Mouse (Mus musculus) liver, embryonic 16.5 days (tissue): Measurements from ENCODE around the gene Nprl3. TPM values are rescaled to one million over a fixed set of nuclear protein-coding genes. Genes with fewer than 3 reads are reported as not detected.

Experiments used
- ATAC-seq: fragments of 200-750 bp; cut with Nextera tagmentation; 2 replicates; pipeline ENCODE4 v1.8.0; 2017; ENCODE audit warnings: low read depth, mild to moderate bottlenecking, moderate number of reproducible peaks, moderate library complexity
- H3K27ac ChIP-seq: fragments of 300-500 bp; sonication (generic); 2 replicates; pipeline ENCODE4 v1.5.1; 2014; ENCODE audit warnings: mild to moderate bottlenecking, low read length
- H3K27me3 ChIP-seq: fragments of 300-500 bp; sonication (generic); 2 replicates; pipeline ENCODE4 v1.6.1; 2014; ENCODE audit warnings: low read depth, low read length, mixed read lengths; ENCODE audit not compliant: control insufficient read depth, insufficient read depth
- H3K36me3 ChIP-seq: fragments of 300-500 bp; sonication (generic); 2 replicates; pipeline ENCODE4 v1.6.1; 2014; ENCODE audit warnings: mild to moderate bottlenecking; ENCODE audit not compliant: control insufficient read depth, insufficient read depth
- H3K4me1 ChIP-seq: fragments of 300-500 bp; sonication (generic); 2 replicates; pipeline ENCODE4 v1.6.1; 2014; ENCODE audit warnings: low read depth, low read length, mixed read lengths; ENCODE audit not compliant: control insufficient read depth
- H3K4me2 ChIP-seq: fragments of 300-500 bp; sonication (generic); 2 replicates; pipeline ENCODE4 v1.6.1; 2014; ENCODE audit warnings: low read depth, low read length, mixed read lengths
- H3K4me3 ChIP-seq: fragments of 300-500 bp; sonication (generic); 2 replicates; pipeline ENCODE4 v1.5.1; 2014; ENCODE audit warnings: low read depth, mild to moderate bottlenecking, low read length
- H3K9ac ChIP-seq: fragments of 300-500 bp; sonication (generic); 2 replicates; pipeline ENCODE4 v1.6.1; 2014; ENCODE audit warnings: low read depth, low read length
- H3K9me3 ChIP-seq: fragments of 300-500 bp; sonication (generic); replicated peaks from 2 replicates; pipeline ENCODE4 v1.6.1; 2016; ENCODE audit warnings: low read length; ENCODE audit not compliant: control insufficient read depth
- WGBS: fragments of 180-500 bp; shearing (Covaris S2); extraction: QIAGEN DNeasy Blood & Tissue Kit; methylation state at CpG from one replicate; pipeline ENCODE4 v1.1.7; 2014; ENCODE audit not compliant: insufficient replicate concordance; 5-methylcytosine and 5-hydroxymethylcytosine counted together
- polyA plus RNA-seq: library from polyadenylated mRNA; unstranded; fragments of >200 nt; fragmentation: Nextera tagmentation; extraction: Ambion mirVana; gene quantifications from 2 replicates; pipeline ENCODE4 v1.2.1, GENCODE M21; 2015

Nprl3 gene
- polyA plus RNA-seq, 1 experiment from 2014 or later: 30.8 TPM

DNA sequence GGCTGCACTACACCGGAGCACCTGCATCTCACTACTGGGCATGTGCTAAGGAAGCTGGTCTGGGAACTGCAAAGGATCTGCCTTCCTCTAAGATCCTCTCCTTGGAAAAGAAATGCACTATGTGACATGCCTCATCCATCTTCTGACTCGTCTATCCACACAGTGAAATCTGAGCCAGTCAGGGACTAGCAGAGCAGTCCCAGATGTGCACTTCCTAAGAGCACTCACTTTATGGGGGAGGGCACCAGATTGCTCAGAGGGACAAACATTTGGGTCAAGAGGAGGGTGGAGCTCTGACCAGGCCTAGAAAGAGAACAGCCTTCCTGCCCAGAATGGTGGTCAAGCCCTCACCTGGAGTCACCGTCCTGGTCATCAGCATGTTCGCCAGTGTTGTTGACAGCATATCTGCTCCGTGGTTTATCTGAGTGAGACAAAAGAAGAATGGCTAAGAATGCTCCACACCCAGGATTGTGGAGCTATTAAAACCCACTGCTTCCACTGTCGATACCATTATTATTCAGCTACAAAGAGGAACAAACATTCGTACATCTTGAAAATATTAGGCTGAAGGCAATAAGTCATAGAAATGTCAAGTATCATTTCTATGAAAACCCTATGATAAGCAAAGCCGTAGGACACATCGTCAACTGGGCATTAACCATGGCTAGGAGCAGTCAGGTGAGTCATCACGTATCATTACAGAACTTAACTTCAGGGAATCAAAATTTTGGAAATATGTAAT, 4.7 kb downstream of the Nprl3 start:
- Histone ChIP-seq H3K27ac (peak overlapping the region; percentile 81), H3K4me1 (peaks cover 47% of the 10 kb centered on the region)
- ATAC-seq: no peak

DNA sequence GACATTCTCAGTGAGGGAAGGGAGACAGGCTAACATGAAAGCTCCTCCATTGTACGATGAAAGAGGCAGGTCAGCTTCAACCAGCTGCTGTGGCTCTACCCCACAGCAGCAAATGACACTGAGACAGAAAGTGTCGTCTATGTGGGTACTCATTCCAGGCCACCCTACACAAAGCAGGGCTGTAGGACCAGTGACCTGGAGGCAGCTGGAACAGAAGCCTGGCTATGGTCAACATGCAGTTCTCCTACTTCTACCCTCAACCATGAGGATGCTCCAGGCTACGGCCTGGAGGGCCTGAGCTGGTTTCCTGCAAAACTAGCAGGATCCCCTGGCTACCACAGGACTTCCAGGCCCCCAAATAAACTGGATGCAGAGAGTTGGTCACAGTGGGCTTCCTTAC, 10.9 kb downstream of the Nprl3 start:
- Histone ChIP-seq H3K4me2 (peak overlapping the region; percentile 44), H3K4me1 (peaks cover 59% of the 10 kb centered on the region), H3K27me3 (no peaks in the 10 kb centered on the region), H3K9ac (peak overlapping the region; percentile 69), H3K9me3 (no peaks in the 10 kb centered on the region), H3K4me3 (peak overlapping the region; percentile 2; the same call in 1 of the 2 replicates), H3K36me3 (peaks cover 12% of the 10 kb centered on the region), H3K27ac (peak overlapping the region; percentile 97)
- no peak; the same call in 1 of the 2 replicates for ATAC-seq
- WGBS: 40% methylated on average over 3 of the region's 3 CpGs

More for the DNA sequence above, 4.7 kb downstream of the Nprl3 start:
- peak overlapping the region; percentile 40; the same call in 1 of the 2 replicates for H3K9ac ChIP-seq
- H3K36me3 ChIP-seq: peaks cover 5% of the 10 kb centered on the region; the same call in 1 of the 2 replicates
- 81% methylated on average over 10 of the region's 10 CpGs for WGBS
- no peaks in the 10 kb centered on the region for H3K27me3 ChIP-seq
- no peaks in the 10 kb centered on the region for H3K9me3 ChIP-seq
- no peak overlapping the region for H3K4me3 ChIP-seq
- no peak overlapping the region for H3K4me2 ChIP-seq

DNA sequence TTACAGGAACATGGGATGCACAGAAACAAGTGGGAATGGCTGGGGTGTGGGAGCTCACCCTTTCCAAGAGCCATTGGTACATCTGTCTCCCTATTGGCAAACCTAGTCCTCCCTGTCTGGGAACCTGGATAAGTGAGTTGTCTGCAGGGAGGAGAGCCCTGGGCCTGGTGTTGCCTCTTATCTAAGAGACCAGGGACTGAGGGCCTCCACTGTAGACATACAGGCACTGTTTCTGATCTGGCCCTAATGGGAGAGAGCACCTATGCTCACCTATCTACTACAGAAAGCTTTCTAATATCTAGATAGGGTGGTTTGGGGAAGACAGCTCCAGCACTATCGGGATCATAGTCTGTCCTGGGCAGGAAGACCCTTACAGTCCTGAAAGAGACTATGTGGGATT, 11.4 kb downstream of the Nprl3 start:
- Histone ChIP-seq H3K4me2 (peak overlapping the region; percentile 50), H3K4me1 (peaks cover 63% of the 10 kb centered on the region)

DNA sequence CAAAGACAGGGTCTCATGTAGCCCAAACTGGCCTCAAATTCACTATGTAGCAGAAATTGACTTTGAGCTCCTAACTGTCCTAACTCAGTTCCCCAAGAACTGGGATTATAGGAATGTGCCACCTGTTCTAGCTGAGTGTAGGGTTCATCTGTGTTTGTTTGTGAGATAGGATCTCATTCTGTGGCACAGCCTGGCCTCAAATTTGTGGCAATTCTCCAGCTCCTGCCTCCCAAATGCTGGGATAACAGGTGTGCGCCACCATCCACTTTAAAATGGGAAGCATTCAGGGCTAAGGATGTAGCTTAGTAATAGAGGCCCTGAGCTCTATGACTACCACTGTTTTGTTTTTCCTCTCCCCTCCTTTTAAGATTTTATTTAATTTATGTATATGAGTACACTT, 14.4 kb downstream of the Nprl3 start:
- peak overlapping the region; percentile 7 for H3K9ac ChIP-seq
- H3K27ac ChIP-seq: peak overlapping the region; percentile 97
- peaks cover 80% of the 10 kb centered on the region for H3K4me1 ChIP-seq
- no peak for ATAC-seq
- H3K9me3 ChIP-seq: no peaks in the 10 kb centered on the region
- 94% methylated on average over 1 of the region's 1 CpGs for WGBS
- H3K36me3 ChIP-seq: peaks cover 19% of the 10 kb centered on the region
- H3K4me3 ChIP-seq: no peak overlapping the region
- no peaks in the 10 kb centered on the region for H3K27me3 ChIP-seq
- H3K4me2 ChIP-seq: no peak overlapping the region

More for the DNA sequence above, 11.4 kb downstream of the Nprl3 start:
- peak; percentile 99 for ATAC-seq
- peaks cover 12% of the 10 kb centered on the region for H3K36me3 ChIP-seq
- no peaks in the 10 kb centered on the region for H3K27me3 ChIP-seq
- H3K9ac ChIP-seq: peak overlapping the region; percentile 69
- H3K9me3 ChIP-seq: no peaks in the 10 kb centered on the region
- H3K4me3 ChIP-seq: peak overlapping the region; percentile 15; the same call in 1 of the 2 replicates
- peak overlapping the region; percentile 97 for H3K27ac ChIP-seq
- WGBS: 19% methylated on average over 1 of the region's 1 CpGs

GRCm38 (mm10) chr11:32250880-32251763, 16.4 kb downstream of the Nprl3 start:
- Histone ChIP-seq H3K27ac (peak overlapping the region; percentile 97), H3K4me3 (peak overlapping the region; percentile 26; the same call in 1 of the 2 replicates), H3K4me1 (peaks cover 85% of the 10 kb centered on the region), H3K4me2 (peak overlapping the region; percentile 43), H3K27me3 (no peaks in the 10 kb centered on the region), H3K36me3 (peaks cover 25% of the 10 kb centered on the region), H3K9me3 (no peaks in the 10 kb centered on the region), H3K9ac (peak overlapping the region; percentile 68)
- WGBS: 52% methylated on average over 8 of the region's 8 CpGs
- ATAC-seq: peak; percentile 98

GRCm38 (mm10) chr11:32248350-32248749, 19.2 kb downstream of the Nprl3 start:
- Histone ChIP-seq H3K4me1 (peaks cover 87% of the 10 kb centered on the region), H3K27ac (peak overlapping the region; percentile 96), H3K9ac (peak overlapping the region; percentile 55), H3K4me3 (no peak overlapping the region), H3K27me3 (no peaks in the 10 kb centered on the region), H3K36me3 (peaks cover 19% of the 10 kb centered on the region), H3K9me3 (no peaks in the 10 kb centered on the region), H3K4me2 (peak overlapping the region; percentile 25; the same call in 1 of the 2 replicates)
- 57% methylated on average over 3 of the region's 3 CpGs for WGBS
- ATAC-seq: no peak

DNA sequence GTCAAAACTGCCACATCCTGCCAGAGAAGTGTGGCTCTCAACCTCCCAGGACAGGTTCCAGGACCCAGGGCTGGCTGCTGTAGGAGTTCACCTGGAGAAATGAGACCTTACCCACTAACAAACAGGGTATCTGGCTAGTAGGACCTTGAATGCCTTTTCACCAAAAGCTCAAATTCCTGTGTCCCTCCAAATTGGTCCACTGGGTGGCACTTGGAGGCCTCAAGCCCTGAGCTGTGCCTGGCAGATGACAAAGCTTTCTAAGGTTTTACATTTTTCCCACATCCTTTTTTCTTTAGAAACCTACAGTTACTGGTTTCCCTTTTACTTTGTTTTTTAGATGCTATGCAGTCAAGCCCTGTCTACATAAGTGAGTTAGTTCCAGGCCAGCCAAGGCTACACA, 20.4 kb downstream of the Nprl3 start:
- peak overlapping the region; percentile 63 for H3K9ac ChIP-seq
- H3K27ac ChIP-seq: peak overlapping the region; percentile 96
- peaks cover 91% of the 10 kb centered on the region for H3K4me1 ChIP-seq
- no peaks in the 10 kb centered on the region for H3K9me3 ChIP-seq
- peaks cover 19% of the 10 kb centered on the region for H3K36me3 ChIP-seq
- peak overlapping the region; percentile 7; the same call in 1 of the 2 replicates for H3K4me3 ChIP-seq
- H3K4me2 ChIP-seq: peak overlapping the region; percentile 6; the same call in 1 of the 2 replicates
- H3K27me3 ChIP-seq: no peaks in the 10 kb centered on the region
- ATAC-seq: no peak

- H3K4me3 ChIP-seq: peak overlapping the region; percentile 34
- peaks cover 22% of the 10 kb centered on the region for H3K36me3 ChIP-seq
- peak overlapping the region; percentile 73 for H3K9ac ChIP-seq
- WGBS: 27% methylated on average over 6 of the region's 6 CpGs
- H3K27ac ChIP-seq: peak overlapping the region; percentile 99
- peak; percentile 97 for ATAC-seq
- H3K4me2 ChIP-seq: peak overlapping the region; percentile 61
- no peaks in the 10 kb centered on the region for H3K27me3 ChIP-seq
- peaks cover 93% of the 10 kb centered on the region for H3K4me1 ChIP-seq
- no peaks in the 10 kb centered on the region for H3K9me3 ChIP-seq
Observed at GRCm38 (mm10) chr11:32245614-32246013, 21.9 kb downstream of the Nprl3 start.
